Mouse (Mus musculus) retina, embryonic 14.5 days (tissue): ENCODE data around the gene Sh2b1.
"Not testable (repeated sequence)": the region's sequence is repeated elsewhere in the genome, so short reads cannot be mapped to it uniquely, and the experiment has no call there.

Experiments
- DNase-seq: peaks from one replicate; pipeline ENCODE4 v3.0.0-alpha.2; 2015; ENCODE audit warnings: low spot score

Sh2b1 gene

GRCm38 (mm10) chr7:126474993-126475581 lies at the start of gene Sh2b1:
Sh2b1 (minus strand) TSS chr7:126475424.
- peak; percentile 94 for DNase-seq

- DNase-seq = no peak
Measured at GRCm38 (mm10) chr7:126523316-126523715, 48.1 kb upstream of the Sh2b1 start.

- DNase-seq = no peak
Measured at GRCm38 (mm10) chr7:126519513-126519912, 44.3 kb upstream of the Sh2b1 start.

- DNase-seq = no peak
Measured at GRCm38 (mm10) chr7:126518261-126518941, 43.2 kb upstream of the Sh2b1 start.

- no peak for DNase-seq
Measured at GRCm38 (mm10) chr7:126511287-126511686, 36.1 kb upstream of the Sh2b1 start.

- no peak for DNase-seq
Measured at GRCm38 (mm10) chr7:126507126-126507778, 32.0 kb upstream of the Sh2b1 start.

GRCm38 (mm10) chr7:126504913-126505312 lies 29.7 kb upstream of the Sh2b1 start:
- no peak for DNase-seq

GRCm38 (mm10) chr7:126503273-126503878 lies 28.2 kb upstream of the Sh2b1 start, which contains the start of gene Atxn2l:
Atxn2l (minus strand) TSS chr7:126503437.
- DNase-seq = peak; percentile 99

GRCm38 (mm10) chr7:126502751-126503150 lies 27.5 kb upstream of the Sh2b1 start:
- DNase-seq = no peak

GRCm38 (mm10) chr7:126502023-126502741 lies 27.0 kb upstream of the Sh2b1 start:
- DNase-seq = peak; percentile 97

GRCm38 (mm10) chr7:126501684-126502022 lies 26.4 kb upstream of the Sh2b1 start:
- DNase-seq = no peak

GRCm38 (mm10) chr7:126499416-126499815 lies 24.2 kb upstream of the Sh2b1 start:
- no peak for DNase-seq

- no peak for DNase-seq
Measured at GRCm38 (mm10) chr7:126497966-126498365, 22.7 kb upstream of the Sh2b1 start.

- no peak for DNase-seq
Measured at GRCm38 (mm10) chr7:126496475-126496874, 21.3 kb upstream of the Sh2b1 start.

GRCm38 (mm10) chr7:126494120-126494519 lies 18.9 kb upstream of the Sh2b1 start:
- DNase-seq = no peak

GRCm38 (mm10) chr7:126491973-126492372 lies 16.7 kb upstream of the Sh2b1 start:
- no peak for DNase-seq

- DNase-seq = no peak
Measured at GRCm38 (mm10) chr7:126491005-126491404, 15.8 kb upstream of the Sh2b1 start.

GRCm38 (mm10) chr7:126487617-126488385 lies 12.6 kb upstream of the Sh2b1 start:
- DNase-seq = not testable (repeated sequence)

- peak; percentile 98 for DNase-seq
Measured at GRCm38 (mm10) chr7:126487052-126487483, 11.8 kb upstream of the Sh2b1 start, which contains the start of gene Tufm. Tufm (plus strand) TSS chr7:126487361.

- peak; percentile 83 for DNase-seq
Measured at GRCm38 (mm10) chr7:126482392-126482871, 7.2 kb upstream of the Sh2b1 start.

GRCm38 (mm10) chr7:126481699-126482098 lies 6.5 kb upstream of the Sh2b1 start:
- DNase-seq = peak; percentile 68
